Mouse (Mus musculus): ENCODE data around the gene Gm47985. TPM values are rescaled to one million over a fixed set of nuclear protein-coding genes. Genes with fewer than 3 reads are reported as not detected.
"Not testable (repeated sequence)": the region's sequence is repeated elsewhere in the genome, so short reads cannot be mapped to it uniquely, and the experiment has no call there.

Gene Gm47985
- total RNA-seq, 2 experiments from 2014 or later: not detected

- Histone ChIP-seq H3K4me3 (no peak overlapping the region), H3K27ac (no peak overlapping the region)
- no peak for DNase-seq (ENCODE audit: low spot score in 2 of 2)
- TF ChIP-seq CTCF (conservative IDR thresholded peaks at IDR 0.05): no peak
Observed at GRCm38 (mm10) chr1:151188469-151188868, 6.1 kb downstream of the Gm47985 start.

- H3K27ac ChIP-seq; DNase-seq (ENCODE audit: low spot score in 2 of 2); H3K4me3 ChIP-seq: not testable (repeated sequence)
Observed at GRCm38 (mm10) chr1:151192075-151192474, 9.7 kb downstream of the Gm47985 start, which contains the start of gene Gm8947. TSS of gene Gm8947 (plus strand) at chr1:151192376.

- H3K4me3 ChIP-seq; H3K27ac ChIP-seq; DNase-seq (ENCODE audit: low spot score in 2 of 2): not testable (repeated sequence)
Observed at GRCm38 (mm10) chr1:151192739-151193138, 10.4 kb downstream of the Gm47985 start.

GRCm38 (mm10) chr1:151195986-151196385 lies 13.6 kb downstream of the Gm47985 start:
- H3K27ac ChIP-seq; DNase-seq (ENCODE audit: low spot score in 2 of 2); H3K4me3 ChIP-seq: not testable (repeated sequence)

- H3K4me3 ChIP-seq; DNase-seq (ENCODE audit: low spot score in 2 of 2): not testable (repeated sequence)
Observed at GRCm38 (mm10) chr1:151196690-151197089, 14.4 kb downstream of the Gm47985 start.

GRCm38 (mm10) chr1:151198120-151198519 lies 15.8 kb downstream of the Gm47985 start, which contains the start of gene Gm47995:
TSS of gene Gm47995 (plus strand) at chr1:151198448.
- DNase-seq (ENCODE audit: low spot score in 2 of 2); H3K27ac ChIP-seq: not testable (repeated sequence)

More at GRCm38 (mm10) chr1:151196690-151197089, 14.4 kb downstream of the Gm47985 start:
- not testable (repeated sequence) for H3K27ac ChIP-seq

GRCm38 (mm10) chr1:151200620-151201019 lies 18.3 kb downstream of the Gm47985 start:
- not testable (repeated sequence) for H3K4me3 ChIP-seq; H3K27ac ChIP-seq; DNase-seq (ENCODE audit: low spot score in 2 of 2)

More at GRCm38 (mm10) chr1:151198120-151198519, 15.8 kb downstream of the Gm47985 start, which contains the start of gene Gm47995:
- H3K4me3 ChIP-seq: not testable (repeated sequence)

GRCm38 (mm10) chr1:151202771-151203170 lies 20.4 kb downstream of the Gm47985 start:
- not testable (repeated sequence) for H3K27ac ChIP-seq; DNase-seq (ENCODE audit: low spot score in 2 of 2); H3K4me3 ChIP-seq

- H3K4me3 ChIP-seq; H3K27ac ChIP-seq; DNase-seq (ENCODE audit: low spot score in 2 of 2): not testable (repeated sequence)
Observed at GRCm38 (mm10) chr1:151203818-151204217, 21.5 kb downstream of the Gm47985 start, which contains the start of gene 3110040M04Rik. TSS of gene 3110040M04Rik (plus strand) at chr1:151204121.

GRCm38 (mm10) chr1:151208493-151208892 lies 26.2 kb downstream of the Gm47985 start:
- not testable (repeated sequence) for DNase-seq (ENCODE audit: low spot score in 2 of 2); H3K27ac ChIP-seq; H3K4me3 ChIP-seq

- DNase-seq (ENCODE audit: low spot score in 2 of 2); H3K4me3 ChIP-seq: not testable (repeated sequence)
Observed at GRCm38 (mm10) chr1:151208944-151209343, 26.6 kb downstream of the Gm47985 start.

GRCm38 (mm10) chr1:151209824-151210355 lies 27.6 kb downstream of the Gm47985 start, which contains the start of gene Gm47996:
TSS of gene Gm47996 (plus strand) at chr1:151210131.
- not testable (repeated sequence) for DNase-seq (ENCODE audit: low spot score in 2 of 2); H3K4me3 ChIP-seq; H3K27ac ChIP-seq

More at GRCm38 (mm10) chr1:151208944-151209343, 26.6 kb downstream of the Gm47985 start:
- H3K27ac ChIP-seq: not testable (repeated sequence)

GRCm38 (mm10) chr1:151211666-151212065 lies 29.3 kb downstream of the Gm47985 start:
- DNase-seq (ENCODE audit: low spot score in 2 of 2); H3K27ac ChIP-seq; H3K4me3 ChIP-seq: not testable (repeated sequence)

GRCm38 (mm10) chr1:151214862-151215261 lies 32.5 kb downstream of the Gm47985 start:
- DNase-seq (ENCODE audit: low spot score in 2 of 2): no peak
- Histone ChIP-seq H3K4me3 (no peak overlapping the region), H3K27ac (no peak overlapping the region)
- no peak for TF ChIP-seq CTCF (conservative IDR thresholded peaks at IDR 0.05)

- no peak for TF ChIP-seq CTCF (conservative IDR thresholded peaks at IDR 0.05)
- H3K4me3 ChIP-seq: no peak overlapping the region
- DNase-seq (ENCODE audit: low spot score in 2 of 2): no peak
- no peak overlapping the region for H3K27ac ChIP-seq
Observed at GRCm38 (mm10) chr1:151215985-151216384, 33.6 kb downstream of the Gm47985 start.
